Mouse (Mus musculus) kidney, postnatal 0 days (tissue): ENCODE data around the gene Ttll6. TPM values are rescaled to one million over a fixed set of nuclear protein-coding genes. Genes with fewer than 3 reads are reported as not detected.

ENCODE experiments used
- ATAC-seq: fragments of 200-750 bp; cut with Nextera tagmentation; replicated peaks from 2 replicates; pipeline ENCODE4 v1.8.0; 2017; ENCODE audit warnings: low read depth, moderate number of reproducible peaks, moderate TSS enrichment, moderate library complexity; ENCODE audit not compliant: low FRiP score
- DNase-seq: peaks from one replicate; pipeline ENCODE4 v3.0.0-alpha.2; 2016; ENCODE audit warnings: low spot score
- H3K27ac ChIP-seq: fragments of 300-500 bp; sonication (generic); 2 replicates; pipeline ENCODE4 v1.5.1; 2014; ENCODE audit warnings: mild to moderate bottlenecking
- H3K27me3 ChIP-seq: fragments of 300-500 bp; sonication (generic); 2 replicates; pipeline ENCODE4 v1.6.1; 2014; ENCODE audit warnings: low read length, mixed read lengths; ENCODE audit not compliant: insufficient read depth
- H3K36me3 ChIP-seq: fragments of 300-500 bp; sonication (generic); 2 replicates; pipeline ENCODE4 v1.6.1; 2014; ENCODE audit warnings: low read length, mixed read lengths; ENCODE audit not compliant: insufficient read depth
- H3K4me1 ChIP-seq: fragments of 300-500 bp; sonication (generic); replicated peaks from 2 replicates; pipeline ENCODE4 v1.6.1; 2014; ENCODE audit warnings: antibody characterized with exemption, low read length, mixed read lengths; ENCODE audit not compliant: insufficient read depth
- H3K4me2 ChIP-seq: fragments of 300-500 bp; sonication (generic); 2 replicates; pipeline ENCODE4 v1.6.1; 2014; ENCODE audit warnings: mild to moderate bottlenecking, low read length, moderate library complexity, mixed read lengths
- H3K4me3 ChIP-seq: fragments of 300-500 bp; sonication (generic); replicated peaks from 2 replicates; pipeline ENCODE4 v1.5.1; 2014; ENCODE audit warnings: low read depth, low read length
- H3K9ac ChIP-seq: fragments of 300-500 bp; sonication (generic); 2 replicates; pipeline ENCODE4 v1.6.1; 2014; ENCODE audit warnings: low read depth, low read length
- H3K9me3 ChIP-seq: fragments of 300-500 bp; sonication (generic); replicated peaks from 2 replicates; pipeline ENCODE4 v1.6.1; 2016; ENCODE audit warnings: low read length, inconsistent platforms, mixed read lengths
- CTCF ChIP-seq: IDR thresholded peaks from 2 replicates; pipeline ENCODE4 v1.5.1; 2016; ENCODE audit warnings: antibody characterized with exemption, low read depth, mild to moderate bottlenecking, moderate library complexity
- WGBS: fragments of 180-500 bp; shearing (Covaris S2); extraction: QIAGEN DNeasy Blood & Tissue Kit; methylation state at CpG from one replicate; pipeline ENCODE4 v1.1.7; 2014; 5-methylcytosine and 5-hydroxymethylcytosine counted together
- polyA plus RNA-seq: library from polyadenylated mRNA; unstranded; fragments of >200 nt; fragmentation: Nextera tagmentation; extraction: Ambion mirVana; gene quantifications from 2 replicates; pipeline ENCODE4 v1.2.1, GENCODE M21; 2015

The Ttll6 gene
- polyA plus RNA-seq, 1 experiment from 2014 or later: 0.04 TPM

DNA sequence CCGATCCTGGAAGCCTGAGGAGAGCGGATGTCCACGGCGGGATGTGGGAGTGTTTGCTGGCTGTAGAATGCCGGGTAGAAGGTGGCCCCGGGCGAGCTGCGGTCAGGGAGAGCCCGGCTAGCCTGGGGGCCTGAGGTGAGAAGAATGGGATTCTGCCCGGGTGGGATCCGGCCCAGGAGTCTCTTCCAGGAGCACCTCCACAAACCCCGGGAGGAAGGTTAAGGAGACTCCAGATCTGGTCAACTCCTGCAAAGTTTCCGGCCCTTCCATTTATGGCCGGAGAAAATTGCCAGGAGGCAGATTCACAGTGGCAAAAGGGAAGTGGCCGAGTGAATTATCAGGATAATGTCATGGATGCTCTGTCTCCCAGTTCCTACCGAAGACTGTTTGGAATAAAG lies 70.2 kb downstream of the Ttll6 start:
- Histone ChIP-seq H3K4me3 (no peak overlapping the region), H3K36me3 (no peaks in the 10 kb centered on the region), H3K9me3 (no peaks in the 10 kb centered on the region), H3K4me1 (no peaks in the 10 kb centered on the region), H3K27ac (no peak overlapping the region), H3K4me2 (peak overlapping the region; percentile 23; the same call in 1 of the 2 replicates), H3K9ac (no peak overlapping the region), H3K27me3 (peaks cover 83% of the 10 kb centered on the region)
- WGBS: 2% methylated on average over 16 of the region's 16 CpGs
- DNase-seq: no peak
- ATAC-seq: no peak
- TF ChIP-seq CTCF: no peak

DNA sequence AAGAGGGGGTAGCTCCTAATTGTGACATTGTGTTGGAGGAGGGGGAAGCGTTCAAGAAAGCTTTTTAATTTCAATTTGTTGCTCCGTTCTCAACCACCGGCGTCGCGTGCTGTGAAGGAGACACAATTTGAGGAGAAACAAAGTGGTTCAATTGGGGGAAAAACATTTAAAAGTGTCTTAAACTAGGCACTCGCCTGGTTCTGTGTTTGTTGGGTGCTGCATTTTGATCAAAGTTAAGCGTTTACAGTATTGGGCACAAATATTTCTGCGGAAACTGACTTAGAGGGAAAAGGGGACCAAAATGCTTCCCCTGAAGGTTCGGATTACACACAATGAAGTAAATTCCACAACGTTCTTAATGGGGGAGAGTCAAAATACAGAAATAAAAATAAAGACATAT lies 70.8 kb downstream of the Ttll6 start:
- H3K9ac ChIP-seq: no peak overlapping the region
- 2% methylated on average over 11 of the region's 11 CpGs for whole genome bisulfite sequencing
- no peaks in the 10 kb centered on the region for H3K4me1 ChIP-seq
- H3K27ac ChIP-seq: no peak overlapping the region
- H3K4me2 ChIP-seq: no peak overlapping the region
- peaks cover 81% of the 10 kb centered on the region for H3K27me3 ChIP-seq
- no peak overlapping the region for H3K4me3 ChIP-seq
- ATAC-seq (no peak), DNase-seq (no peak)
- H3K9me3 ChIP-seq: no peaks in the 10 kb centered on the region
- no peak for TF ChIP-seq CTCF
- H3K36me3 ChIP-seq: no peaks in the 10 kb centered on the region

DNA sequence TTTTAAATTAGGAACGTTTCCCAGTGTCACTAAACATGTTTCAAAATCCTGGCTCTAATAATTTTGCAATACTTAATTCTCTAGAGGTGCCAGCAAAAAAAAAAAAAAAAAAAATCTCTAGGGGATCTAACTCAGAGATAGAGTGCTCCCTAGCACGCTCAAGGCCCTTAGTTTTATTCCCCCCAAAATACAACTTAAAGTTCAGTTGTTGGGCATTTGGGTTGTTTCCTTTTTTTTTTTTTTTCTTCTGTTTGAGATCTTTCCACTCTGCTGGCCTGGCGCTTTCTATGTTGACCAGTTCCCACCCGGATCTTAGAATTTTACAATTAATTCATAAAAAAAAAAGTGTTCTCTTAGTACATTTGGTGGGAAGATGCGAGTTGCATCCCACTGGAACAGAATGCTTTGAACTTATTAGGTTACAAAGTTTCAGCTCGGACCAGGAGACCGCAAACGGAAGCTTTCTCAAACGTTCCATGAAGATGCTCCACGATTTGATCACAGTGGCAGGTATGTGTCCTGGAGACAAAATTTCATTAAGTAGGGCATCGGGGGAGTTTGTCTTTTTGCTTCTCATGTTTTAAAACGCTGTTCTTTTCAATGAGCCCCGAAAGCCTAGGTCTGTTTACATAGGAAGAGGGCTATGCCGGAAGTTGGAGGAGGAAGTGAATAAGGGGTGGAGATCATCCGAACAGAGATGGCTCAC lies 72.0 kb downstream of the Ttll6 start:
- Histone ChIP-seq H3K4me3 (no peak overlapping the region), H3K4me1 (no peaks in the 10 kb centered on the region), H3K9ac (no peak overlapping the region), H3K27me3 (peaks cover 68% of the 10 kb centered on the region), H3K4me2 (no peak overlapping the region), H3K27ac (no peak overlapping the region), H3K36me3 (no peaks in the 10 kb centered on the region), H3K9me3 (no peaks in the 10 kb centered on the region)
- 2% methylated on average over 15 of the region's 15 CpGs for WGBS
- TF ChIP-seq CTCF: no peak
- no peak for ATAC-seq
- DNase-seq: no peak

Other genes with a start within 250 kb of the Ttll6 start
- 1.1 and 1.6 TPM in 2 replicates for gene B4galnt2, start 218.9 kb upstream of the Ttll6 start, polyA plus RNA-seq
- 14.9 and 20.5 TPM in 2 replicates for gene Igf2bp1, start 127.8 kb upstream of the Ttll6 start, polyA plus RNA-seq
- not detected in 2 replicates for gene Gip, start 109.2 kb upstream of the Ttll6 start, polyA plus RNA-seq
- 85.8 and 90.6 TPM in 2 replicates for gene Snf8, start 98.9 kb upstream of the Ttll6 start, polyA plus RNA-seq
- gene Ube2z, start 68.4 kb upstream of the Ttll6 start, polyA plus RNA-seq: 31.7 and 33.2 TPM in 2 replicates
- 1,356 and 1,385 TPM in 2 replicates for gene Atp5g1, start 58.1 kb upstream of the Ttll6 start, polyA plus RNA-seq
- gene Calcoco2, start 21.8 kb upstream of the Ttll6 start, polyA plus RNA-seq: not detected in 2 replicates
- not detected in 2 replicates for gene Hoxb13, start 60.5 kb downstream of the Ttll6 start, polyA plus RNA-seq
- 22.6 and 23.1 TPM in 2 replicates for gene Hoxb9, start 137.7 kb downstream of the Ttll6 start, polyA plus RNA-seq
- 8.7 and 12.2 TPM in 2 replicates for gene Hoxb8, start 148.1 kb downstream of the Ttll6 start, polyA plus RNA-seq
- 56.1 and 58.9 TPM in 2 replicates for gene Hoxb7, start 152.8 kb downstream of the Ttll6 start, polyA plus RNA-seq
- gene Hoxb6, start 158.7 kb downstream of the Ttll6 start, polyA plus RNA-seq: 45.0 and 47.8 TPM in 2 replicates
- 10.2 and 12.9 TPM in 2 replicates for gene Hoxb5, start 169.6 kb downstream of the Ttll6 start, polyA plus RNA-seq
- 3.6 and 3.8 TPM in 2 replicates for gene Hoxb4, start 184.5 kb downstream of the Ttll6 start, polyA plus RNA-seq
- gene Hoxb3, start 189.5 kb downstream of the Ttll6 start, polyA plus RNA-seq: 3.9 and 4.2 TPM in 2 replicates
- 38.0 and 42.3 TPM in 2 replicates for gene Hoxb2, start 216.7 kb downstream of the Ttll6 start, polyA plus RNA-seq
- gene Hoxb1, start 232.0 kb downstream of the Ttll6 start, polyA plus RNA-seq: 0.13 and 0.37 TPM in 2 replicates